Mouse (Mus musculus): Measurements from ENCODE around the gene Rnf212b. TPM values are rescaled to one million over a fixed set of nuclear protein-coding genes. Genes with fewer than 3 reads are reported as not detected.
"Not testable (repeated sequence)": the region's sequence is repeated elsewhere in the genome, so short reads cannot be mapped to it uniquely, and the experiment has no call there.

Rnf212b gene
- not detected for polyA plus RNA-seq (2017; shearing (Covaris generic))

DNA sequence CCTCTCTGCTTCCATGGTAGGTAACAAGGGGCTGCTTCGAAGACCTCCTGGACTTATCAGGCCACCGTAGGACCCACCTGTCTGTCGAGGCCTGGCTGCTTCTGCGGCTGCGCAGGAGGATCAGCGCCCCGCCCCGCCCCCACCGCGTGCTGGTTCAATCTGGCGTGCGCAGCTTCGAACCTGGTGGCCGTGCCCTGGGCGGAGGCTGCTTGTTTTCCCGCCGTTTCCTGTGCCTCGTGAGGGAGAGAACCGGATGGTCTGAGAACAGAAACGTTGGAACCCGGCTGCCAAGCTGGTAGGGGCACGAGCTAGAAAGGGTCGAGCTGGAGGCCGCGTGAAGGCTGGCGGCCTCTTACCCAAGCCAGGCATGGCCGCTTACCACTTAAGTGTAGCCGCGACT is at the start of gene Rnf212b:
Gene Rnf212b, plus strand, starts transcription at position 151 of the 400 bp plus-strand sequence.
- no peak for ATAC-seq

DNA sequence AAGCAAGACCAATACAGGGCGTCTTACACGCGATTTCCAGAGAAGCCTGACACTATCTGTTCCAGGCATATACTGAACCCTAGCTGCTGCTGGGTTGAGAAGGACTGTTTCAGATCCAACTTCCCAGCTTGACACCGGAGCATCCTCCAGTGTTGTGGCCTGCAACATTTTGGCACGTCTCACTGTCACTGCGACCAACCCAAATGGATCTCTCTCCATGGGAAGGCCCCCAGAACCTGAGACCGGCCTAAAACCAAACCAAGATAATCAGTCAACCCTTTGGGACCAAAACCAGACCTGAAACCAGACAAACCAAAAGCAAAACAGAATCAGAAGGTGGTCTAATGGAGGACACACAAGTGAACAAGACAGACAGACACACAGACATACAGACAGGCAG is 47.0 kb upstream of the Rnf212b start:
- not testable (repeated sequence) for ATAC-seq

DNA sequence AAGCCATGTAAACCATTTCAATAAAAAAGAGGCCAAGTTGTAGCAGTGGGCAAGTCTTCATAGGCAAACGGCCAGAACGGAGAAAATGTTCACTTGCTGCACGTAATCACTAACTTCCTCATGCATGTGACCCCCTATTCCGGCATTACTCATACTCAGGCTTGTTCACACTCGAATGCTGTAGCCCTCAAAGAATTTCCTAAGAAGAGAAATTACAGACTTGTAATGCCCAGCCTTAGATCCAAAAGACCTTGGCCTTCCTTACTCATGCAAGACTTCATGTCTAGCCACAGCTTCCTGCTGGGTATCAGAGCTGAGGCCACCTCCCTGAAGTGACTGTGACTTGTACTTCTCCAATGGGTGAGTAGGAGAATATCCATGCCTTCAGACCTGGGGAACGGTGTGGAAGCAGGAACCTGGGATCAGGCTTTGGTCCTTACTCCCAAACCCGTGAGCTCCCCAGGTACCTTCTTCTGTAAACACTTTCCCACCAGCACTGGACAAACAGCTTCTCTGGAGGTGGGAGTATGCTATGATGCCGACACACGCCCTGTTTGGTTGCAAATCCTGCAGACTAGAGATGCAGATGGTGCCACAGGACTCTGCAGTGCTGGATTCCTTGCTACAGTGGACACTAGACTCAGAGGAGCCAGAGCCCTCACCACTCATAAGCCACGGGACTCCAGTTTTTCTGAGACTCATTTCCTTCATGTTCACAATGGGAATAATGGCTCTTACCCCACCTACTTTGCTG is 45.5 kb upstream of the Rnf212b start:
- no peak for ATAC-seq

- no peak for ATAC-seq
Measured at GRCm38 (mm10) chr14:54769068-54769425, 44.9 kb upstream of the Rnf212b start.

DNA sequence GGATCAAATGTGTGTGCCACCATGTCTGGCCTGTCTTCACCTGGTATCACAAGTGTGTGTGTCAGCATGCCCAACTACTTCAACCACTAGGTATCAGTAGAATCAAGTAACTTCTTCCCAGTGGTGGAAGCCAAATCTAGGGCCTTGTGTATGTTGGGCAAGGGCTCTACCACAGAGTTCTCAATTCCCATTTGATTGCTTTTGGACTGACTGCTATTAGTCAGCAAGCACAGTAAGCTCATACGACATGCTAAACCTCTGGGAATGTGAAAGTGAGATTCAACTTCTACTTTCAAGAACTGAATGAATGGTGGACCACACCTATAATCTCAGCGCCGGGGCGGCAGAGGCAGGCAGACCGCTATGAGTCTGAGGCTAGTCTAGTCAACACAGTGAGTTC is 43.6 kb upstream of the Rnf212b start:
- no peak for ATAC-seq

- ATAC-seq = no peak
Measured at GRCm38 (mm10) chr14:54772333-54772856, 41.5 kb upstream of the Rnf212b start.

DNA sequence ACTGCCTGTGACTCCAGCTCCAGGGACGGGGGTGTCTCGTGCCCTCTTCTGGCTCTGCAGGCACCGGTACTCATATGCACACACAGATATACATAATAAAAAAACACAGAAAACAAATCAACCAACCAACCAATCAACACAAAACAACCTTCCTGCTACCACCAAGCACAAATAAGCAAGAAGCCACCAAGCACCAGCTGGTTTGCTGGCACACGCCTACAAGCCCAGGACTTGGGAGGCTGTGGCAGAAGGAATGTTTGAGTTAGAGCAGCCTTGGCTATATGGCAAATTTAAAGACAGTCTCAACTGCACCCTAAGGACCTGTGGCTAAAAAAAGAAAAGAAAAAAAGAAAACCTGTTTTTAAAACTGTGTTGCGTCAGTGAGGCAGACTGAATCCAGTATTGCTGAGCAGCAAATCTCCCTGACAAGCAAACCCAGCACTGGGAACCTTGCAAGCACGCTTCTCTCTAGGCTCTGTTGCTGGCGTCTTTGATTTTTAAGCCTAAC is 38.4 kb upstream of the Rnf212b start:
- ATAC-seq = no peak

GRCm38 (mm10) chr14:54776768-54777167 is 37.2 kb upstream of the Rnf212b start:
- ATAC-seq = no peak

- ATAC-seq = no peak
Measured at GRCm38 (mm10) chr14:54777893-54778292, 36.0 kb upstream of the Rnf212b start.

- ATAC-seq = no peak
Measured at GRCm38 (mm10) chr14:54780084-54780483, 33.9 kb upstream of the Rnf212b start.

DNA sequence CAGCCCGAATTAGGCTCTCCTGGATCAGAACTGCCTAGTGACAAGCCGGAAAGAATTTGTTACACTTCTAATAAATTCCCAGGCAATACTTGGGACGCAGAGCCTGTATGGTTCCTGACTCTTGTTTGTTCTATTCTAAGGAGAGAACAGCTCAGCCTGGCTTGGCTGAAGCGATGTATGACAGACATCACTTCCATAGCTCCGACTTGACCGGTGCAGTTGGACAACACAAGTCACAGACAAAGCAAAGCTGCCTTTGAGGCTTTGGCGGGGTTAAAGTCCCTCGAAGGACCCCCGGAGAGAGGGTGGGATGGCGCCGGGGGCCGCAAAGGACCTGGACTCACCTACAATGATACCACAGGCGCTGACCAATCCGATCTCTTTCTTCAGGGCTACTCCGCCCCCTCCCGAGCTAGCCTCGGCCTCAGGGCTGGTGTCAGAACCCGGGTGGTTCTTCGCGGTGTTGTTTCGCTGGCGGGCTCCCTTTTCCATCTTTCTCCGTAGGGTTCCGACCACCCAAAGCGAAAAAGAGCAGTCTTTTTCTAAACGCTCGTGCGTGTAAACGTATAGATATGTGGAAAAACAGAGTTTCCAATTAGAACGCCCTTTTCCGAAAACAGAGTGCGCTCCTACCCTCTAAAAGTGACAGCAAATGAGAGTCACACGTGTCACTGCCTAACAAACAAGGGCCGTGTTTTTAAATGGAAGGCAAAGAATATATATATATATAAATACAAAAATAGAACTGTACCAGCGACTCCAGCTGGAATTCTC is 32.9 kb upstream of the Rnf212b start:
- ATAC-seq = peak; percentile 10

DNA sequence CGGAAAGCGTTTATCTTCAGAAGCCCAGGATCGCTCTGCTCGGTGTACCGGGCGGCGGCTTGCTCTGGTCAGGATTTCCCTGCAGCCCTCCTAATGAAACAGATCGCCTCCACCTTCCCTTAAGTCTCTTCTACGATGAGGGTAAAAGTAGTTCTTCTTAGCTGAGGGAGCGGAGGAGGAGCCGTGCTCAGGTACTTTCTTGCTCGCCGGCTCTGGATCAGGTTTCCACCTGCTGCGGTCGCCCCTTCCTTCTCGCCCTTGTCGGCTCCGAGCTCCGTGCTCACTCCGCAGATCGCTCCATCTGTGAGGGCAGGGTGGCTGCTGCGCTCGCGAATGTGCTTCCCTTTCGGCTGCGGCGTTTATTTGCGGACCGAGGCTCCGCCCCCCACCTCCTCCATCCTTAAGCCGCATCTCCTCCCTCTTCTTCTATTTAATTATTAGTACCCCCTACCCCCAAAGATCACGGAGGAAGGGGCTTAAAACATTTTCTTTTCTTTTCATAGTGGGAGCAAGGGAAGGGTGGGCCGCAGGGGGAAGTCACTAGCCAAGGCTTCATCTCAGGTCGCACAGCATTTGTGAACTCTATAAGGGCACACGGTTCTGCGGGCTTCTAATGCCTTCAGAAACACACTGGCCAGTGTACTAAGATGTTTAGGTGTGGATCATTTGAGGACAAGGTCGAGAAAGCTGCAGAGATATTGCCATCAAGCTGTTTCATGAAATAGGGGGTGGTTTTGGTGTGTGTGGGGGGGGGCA is 32.2 kb upstream of the Rnf212b start, which contains the start of gene Slc7a8:
Gene Slc7a8, minus strand, starts transcription at position 337 of the 756 bp plus-strand sequence.
- peak; percentile 48 for ATAC-seq

GRCm38 (mm10) chr14:54782971-54783370 is 31.0 kb upstream of the Rnf212b start:
- ATAC-seq = no peak

GRCm38 (mm10) chr14:54785898-54786297 is 28.0 kb upstream of the Rnf212b start:
- no peak for ATAC-seq

DNA sequence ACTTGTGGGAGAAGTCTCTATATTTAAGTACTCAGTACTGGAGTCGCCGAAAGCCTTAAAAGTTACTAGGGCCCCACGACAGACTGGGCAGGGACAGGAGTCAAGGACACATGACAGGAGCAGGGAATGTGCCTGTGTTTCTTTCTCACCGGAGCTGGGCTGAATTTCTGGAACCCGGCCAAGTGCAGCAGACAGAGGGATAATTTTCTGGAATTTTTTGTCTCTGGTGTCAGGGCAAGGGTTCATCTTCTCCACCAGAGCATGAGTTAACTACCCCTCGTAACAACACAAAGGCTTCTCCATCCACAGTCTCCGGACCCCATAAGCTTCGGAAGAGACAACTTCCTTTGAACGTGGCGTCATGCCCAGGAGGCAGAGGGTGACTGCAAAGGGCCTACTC is 27.5 kb upstream of the Rnf212b start:
- no peak for ATAC-seq

DNA sequence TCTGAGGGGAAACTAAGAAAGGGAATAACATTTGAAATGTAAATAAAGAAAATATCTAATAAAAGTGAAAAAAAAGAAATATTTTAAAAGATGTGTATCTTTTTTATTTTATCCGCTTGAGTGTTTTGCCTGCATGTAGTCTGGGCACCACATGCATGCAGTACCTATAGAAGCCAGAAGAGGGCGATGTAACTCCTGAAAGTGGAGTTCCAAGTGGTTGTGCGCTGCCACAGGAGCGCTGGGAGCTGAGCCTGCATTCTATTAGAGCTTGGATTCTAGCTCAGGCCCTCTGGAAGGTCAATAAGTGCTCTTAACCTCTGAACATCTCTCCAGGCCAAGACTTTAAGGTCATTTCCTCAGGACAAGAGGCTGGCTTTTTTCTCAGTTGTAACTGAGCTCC is 26.7 kb upstream of the Rnf212b start:
- no peak for ATAC-seq

GRCm38 (mm10) chr14:54788231-54788630 is 25.7 kb upstream of the Rnf212b start:
- ATAC-seq = no peak

DNA sequence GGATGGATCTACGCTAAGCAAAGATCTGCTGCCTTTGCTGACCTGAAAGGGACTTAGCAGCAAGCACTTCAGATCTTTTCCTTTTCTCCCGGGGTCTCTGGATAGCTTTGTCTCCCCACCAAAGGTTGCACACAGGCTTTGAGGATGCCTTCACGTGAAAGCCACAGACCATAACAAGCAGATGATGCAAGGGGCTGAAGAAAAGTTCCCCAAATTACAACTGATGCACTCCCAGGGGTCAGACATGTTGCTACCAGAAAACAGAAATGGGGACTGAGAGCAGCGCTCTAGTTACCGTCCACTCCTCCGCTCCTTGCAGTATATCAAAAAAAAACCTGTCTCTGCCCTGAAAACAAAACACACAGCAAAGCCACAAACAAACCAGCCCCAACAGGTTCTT is 21.8 kb upstream of the Rnf212b start:
- ATAC-seq = no peak

DNA sequence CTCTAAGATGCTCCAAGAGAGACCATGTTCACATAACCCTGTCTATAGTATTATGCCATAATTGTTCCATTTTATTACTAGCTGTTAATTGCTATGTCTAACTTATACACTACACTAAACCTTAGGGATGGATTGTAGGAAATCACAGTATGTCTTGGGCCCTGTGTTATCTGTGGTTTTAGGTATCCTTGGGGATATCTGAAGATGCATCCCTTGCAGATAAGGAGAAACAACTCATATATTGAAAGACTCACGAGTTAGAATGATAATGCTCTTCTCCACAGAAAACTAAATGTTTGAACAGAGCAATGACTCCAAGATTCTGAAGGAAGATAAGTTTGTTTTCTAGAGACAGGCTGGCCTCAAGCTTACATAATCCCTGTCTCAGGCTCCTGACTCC is 20.6 kb upstream of the Rnf212b start:
- ATAC-seq = no peak

GRCm38 (mm10) chr14:54793894-54794830 is 19.8 kb upstream of the Rnf212b start:
- ATAC-seq = no peak

DNA sequence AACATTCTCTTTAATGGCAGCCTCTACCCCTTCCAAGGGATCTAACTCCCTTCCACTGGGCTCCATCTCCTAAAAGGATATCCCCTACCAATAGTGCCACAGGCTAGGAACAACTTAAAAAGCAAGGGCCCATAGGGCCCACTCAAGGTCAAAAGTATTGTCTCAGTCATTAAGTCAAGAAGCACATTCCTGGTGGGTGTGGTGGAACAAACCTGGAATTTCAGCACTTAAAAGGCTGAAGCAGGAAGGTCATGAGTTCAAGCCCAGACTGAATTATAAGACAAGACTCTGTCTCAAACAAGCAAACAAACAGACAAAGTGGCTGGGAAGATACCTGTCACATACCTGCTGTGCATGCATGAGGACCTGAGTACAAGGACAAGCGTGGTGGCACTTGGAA is 18.0 kb upstream of the Rnf212b start:
- ATAC-seq = no peak

DNA sequence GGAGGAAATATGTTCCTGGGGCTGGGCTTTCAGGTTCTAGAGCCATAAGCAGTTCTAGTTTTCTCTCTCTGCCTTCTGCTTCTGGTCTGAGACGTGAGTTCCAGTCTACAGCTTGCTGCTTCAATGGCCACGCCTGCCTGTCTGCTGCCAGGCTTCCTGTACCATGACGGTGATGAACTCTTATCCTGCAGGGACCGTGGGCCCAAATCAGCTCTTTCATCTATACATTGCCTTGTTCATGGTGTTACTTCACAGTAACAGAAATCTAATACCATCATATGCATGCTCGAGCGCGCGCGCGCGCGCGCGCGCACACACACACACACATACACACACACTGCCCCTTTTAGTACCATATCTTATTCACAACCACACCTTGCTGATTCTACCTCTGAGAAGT is 17.2 kb upstream of the Rnf212b start:
- ATAC-seq = no peak

Measured in inflammation-experienced regulatory T-cells, adult 6 months (primary cell).